Mouse (Mus musculus) cortical plate, adult 2 months (tissue): ENCODE results near the gene Usp3.

Experiments
- CTCF ChIP-seq: fragments of 200-500 bp; IDR thresholded peaks from 2 replicates; pipeline ENCODE4 v1.5.1; 2011; ENCODE audit warnings: mild to moderate bottlenecking, control low read depth, low read length; ENCODE audit not compliant: insufficient read depth; ENCODE audit errors: extremely low read depth
- POLR2A ChIP-seq: fragments of 200-500 bp; IDR thresholded peaks from 2 replicates; pipeline ENCODE4 v1.6.1; 2011; ENCODE audit warnings: mild to moderate bottlenecking, low read length, control low read depth; ENCODE audit not compliant: insufficient read depth; ENCODE audit errors: extremely low read depth

- no peak for TF ChIP-seq CTCF
- no peak for TF ChIP-seq POLR2A
Observed at GRCm38 (mm10) chr9:66560295-66560694, 32.6 kb downstream of the Usp3 start.
